19 mouse cellular contexts compared by ENCODE assay signal in the genomic region with DNA sequence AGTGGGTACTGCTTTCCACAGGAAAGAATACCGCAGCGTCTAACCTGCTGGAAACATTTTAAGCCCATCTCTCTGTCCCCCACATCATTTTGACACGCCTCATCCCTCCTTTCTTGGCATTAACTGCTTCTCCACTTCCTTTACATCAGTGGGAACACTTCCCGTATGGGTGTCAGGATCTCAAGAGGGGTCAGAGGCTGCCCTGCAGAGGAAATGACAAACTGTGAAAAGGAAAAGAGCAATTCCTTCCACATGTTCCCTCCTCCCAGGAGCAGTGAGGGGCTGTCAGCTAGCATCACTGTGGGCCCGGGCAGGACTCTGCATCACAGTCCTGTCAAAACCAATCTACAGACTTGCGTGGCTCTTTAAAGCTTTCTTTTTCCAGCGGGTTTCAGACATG.
DNase-seq lines count a peak whose midpoint lies in the region; ATAC-seq and TF ChIP-seq lines count a peak whose summit lies in the region.
"Had no signal": no experiment of that assay in that cellular context is flagged by ENCODE, and none has a peak within 500 bp of the region (broad histone marks: within the 10 kb centered on the region; RNA-seq: fewer than 3 reads in every experiment).

No protein-coding gene starts in this region.

- no peak for TF ChIP-seq CTCF in hindbrain, postnatal 0 days (IDR thresholded peaks at IDR 0.05; ENCODE audit: low read depth)

- H3K9me3 ChIP-seq in hindbrain, embryonic 11.5 days (ENCODE audit: control insufficient read depth, low read length): no peaks in the 10 kb centered on the region
- no peaks in the 10 kb centered on the region for H3K9me3 ChIP-seq in hindbrain, postnatal 0 days (ENCODE audit: low read length)
- H3K9me3 ChIP-seq in intestine, embryonic 15.5 days: no peaks in the 10 kb centered on the region
- H3K9me3 ChIP-seq: heart, embryonic 13.5 days; midbrain, embryonic 12.5 days had no signal

- no peak overlapping the region for H3K9ac ChIP-seq in hindbrain, embryonic 11.5 days (ENCODE audit: low read depth, low read length)
- no peak overlapping the region for H3K9ac ChIP-seq in hindbrain, postnatal 0 days (replicated peaks; ENCODE audit: low read length)
- H3K9ac ChIP-seq in intestine, embryonic 15.5 days: no peak overlapping the region
- H3K9ac ChIP-seq: heart, embryonic 13.5 days; liver, postnatal 0 days; midbrain, embryonic 12.5 days had no signal

- peak; percentile 11 for DNase-seq in hindbrain, embryonic 11.5 days (ENCODE audit: low spot score)
- DNase-seq in hindbrain, postnatal 0 days (ENCODE audit: low spot score): no peak
- peak; percentile 30 for DNase-seq in retina, postnatal 1 day
- DNase-seq in retina, embryonic 14.5 days (ENCODE audit: low spot score): no peak
- peak; percentile 40 for DNase-seq in forelimb bud, embryonic 11.5 days (ENCODE audit: low read depth, low spot score)
- DNase-seq in cerebellum, postnatal 14 days: no peak
- DNase-seq: adrenal gland, postnatal 10 days; B cell, adult 2 months; cerebellum, adult 11-12 months; gastrocnemius, postnatal 25 days; liver; liver, postnatal 0 days; spleen, adult 18-20 months; thymus, adult 18-20 months had no signal

- H3K27ac ChIP-seq in hindbrain, embryonic 11.5 days (ENCODE audit: low read depth, low read length): no peak overlapping the region
- H3K27ac ChIP-seq in hindbrain, postnatal 0 days: no peak overlapping the region
- no peak overlapping the region for H3K27ac ChIP-seq in intestine, embryonic 15.5 days
- H3K27ac ChIP-seq: heart, embryonic 13.5 days; midbrain, embryonic 12.5 days had no signal

- no peak overlapping the region for H3K4me3 ChIP-seq in hindbrain, embryonic 11.5 days (ENCODE audit: low read depth, low read length)
- no peak overlapping the region for H3K4me3 ChIP-seq in hindbrain, postnatal 0 days (ENCODE audit: low read length)
- no peak overlapping the region for H3K4me3 ChIP-seq in intestine, embryonic 15.5 days (replicated peaks)
- H3K4me3 ChIP-seq: heart, embryonic 13.5 days; midbrain, embryonic 12.5 days; myocyte had no signal

- no peak overlapping the region for H3K4me2 ChIP-seq in hindbrain, embryonic 11.5 days (replicated peaks; ENCODE audit: low read depth, low read length)
- no peak overlapping the region for H3K4me2 ChIP-seq in hindbrain, postnatal 0 days (ENCODE audit: low read depth, low read length)
- no peak overlapping the region for H3K4me2 ChIP-seq in intestine, embryonic 15.5 days (replicated peaks)
- H3K4me2 ChIP-seq: heart, embryonic 13.5 days; midbrain, embryonic 12.5 days had no signal

- ATAC-seq in hindbrain, embryonic 11.5 days (ENCODE audit: low FRiP score): no peak
- no peak for ATAC-seq in hindbrain, postnatal 0 days
- no peak for ATAC-seq in intestine, embryonic 15.5 days
- ATAC-seq: intestine, embryonic 16.5 days; liver, postnatal 0 days had no signal

- no peaks in the 10 kb centered on the region for H3K36me3 ChIP-seq in hindbrain, embryonic 11.5 days (ENCODE audit: control insufficient read depth, insufficient read depth, low read length)
- no peaks in the 10 kb centered on the region for H3K36me3 ChIP-seq in hindbrain, postnatal 0 days (ENCODE audit: insufficient read depth, low read length)
- no peaks in the 10 kb centered on the region for H3K36me3 ChIP-seq in intestine, embryonic 15.5 days
- H3K36me3 ChIP-seq: heart, embryonic 13.5 days; midbrain, embryonic 12.5 days had no signal

- no peaks in the 10 kb centered on the region for H3K27me3 ChIP-seq in hindbrain, embryonic 11.5 days (ENCODE audit: control insufficient read depth, insufficient read depth, low read length)
- H3K27me3 ChIP-seq in hindbrain, postnatal 0 days (ENCODE audit: insufficient read depth, low read length): no peaks in the 10 kb centered on the region
- no peaks in the 10 kb centered on the region for H3K27me3 ChIP-seq in intestine, embryonic 15.5 days (replicated peaks)
- H3K27me3 ChIP-seq: heart, embryonic 13.5 days; midbrain, embryonic 12.5 days had no signal

- WGBS in hindbrain, embryonic 11.5 days: 55% methylated on average over 7 of the region's 7 CpGs
- WGBS in hindbrain, postnatal 0 days: 74% methylated on average over 7 of the region's 7 CpGs
- WGBS in intestine, embryonic 15.5 days: 51% methylated on average over 7 of the region's 7 CpGs

- H3K4me1 ChIP-seq in hindbrain, embryonic 11.5 days (replicated peaks; ENCODE audit: control insufficient read depth, insufficient read depth, low read length): no peaks in the 10 kb centered on the region
- H3K4me1 ChIP-seq in hindbrain, postnatal 0 days (ENCODE audit: insufficient read depth, low read length): no peaks in the 10 kb centered on the region
- no peaks in the 10 kb centered on the region for H3K4me1 ChIP-seq in intestine, embryonic 15.5 days (replicated peaks)
- H3K4me1 ChIP-seq: midbrain, embryonic 12.5 days had no signal

Comparison
In these comparisons a context has a peak if more than half of its experiments do, and no peak if none do; other contexts are left out.
1. DNase-seq: peak in hindbrain, embryonic 11.5 days (single experiment), retina, postnatal 1 day (single experiment) and forelimb bud, embryonic 11.5 days (single experiment); none in hindbrain, postnatal 0 days (single experiment), retina, embryonic 14.5 days (single experiment) and cerebellum, postnatal 14 days (0 of 2).